Mouse (Mus musculus): Measurements from ENCODE around the gene BC024978. TPM values are rescaled to one million over a fixed set of nuclear protein-coding genes. Genes with fewer than 3 reads are reported as not detected.

Gene BC024978
- 4.0 and 4.1 TPM in 2 replicates for polyA plus RNA-seq (2016; fragmentation: Nextera tagmentation; extraction: Ambion mirVana)

- H3K4me3 ChIP-seq (replicated peaks), result peak within 1 kb of the TSS; percentile 77
- H3K9ac ChIP-seq (replicated peaks), result peak within 1 kb of the TSS; percentile 89
- ATAC-seq (ENCODE audit: insufficient number of reproducible peaks, insufficient read depth, low FRiP score, low TSS enrichment, low read depth), result peak; percentile 98
- H3K4me2 ChIP-seq, result peak within 1 kb of the TSS; percentile 85
- WGBS, result under 1% methylated on average over 63 of the region's 64 CpGs
- peaks cover 53% of the 10 kb centered on the region for H3K36me3 ChIP-seq
- H3K27ac ChIP-seq, result peak within 1 kb of the TSS; percentile 98
- H3K9me3 ChIP-seq, result no peaks in the 10 kb centered on the region
- no peaks in the 10 kb centered on the region for H3K27me3 ChIP-seq
- peaks cover 15% of the 10 kb centered on the region for H3K4me1 ChIP-seq (replicated peaks)
Measured at GRCm38 (mm10) chr7:27195681-27196611, at the start of gene BC024978, which contains the start of gene Snrpa. BC024978 (plus strand) TSS chr7:27195781. Snrpa (minus strand) TSS chr7:27196271.

- no peak within 1 kb of the TSS for H3K27ac ChIP-seq
- peaks cover 16% of the 10 kb centered on the region for H3K36me3 ChIP-seq
- no peaks in the 10 kb centered on the region for H3K9me3 ChIP-seq
- WGBS, result 71% methylated on average over 10 of the region's 10 CpGs
- H3K27me3 ChIP-seq, result no peaks in the 10 kb centered on the region
- ATAC-seq (ENCODE audit: insufficient number of reproducible peaks, insufficient read depth, low FRiP score, low TSS enrichment, low read depth), result no peak
- no peak within 1 kb of the TSS for H3K4me3 ChIP-seq (replicated peaks)
- H3K9ac ChIP-seq (replicated peaks), result no peak within 1 kb of the TSS
- 0 out of 2 replicates have a peak, but pooled peaks cover 3% of the 10 kb centered on the region for H3K4me1 ChIP-seq (replicated peaks)
- no peak within 1 kb of the TSS for H3K4me2 ChIP-seq
Measured at GRCm38 (mm10) chr7:27153205-27153764, 42.3 kb upstream of the BC024978 start, which contains the start of gene Cyp2t4. Cyp2t4 (plus strand) TSS chr7:27153714.

- ATAC-seq (ENCODE audit: insufficient number of reproducible peaks, insufficient read depth, low FRiP score, low TSS enrichment, low read depth), result no peak
- Histone ChIP-seq H3K27ac (no peak overlapping the region), H3K4me2 (no peak overlapping the region), H3K9me3 (no peaks in the 10 kb centered on the region), H3K27me3 (no peaks in the 10 kb centered on the region), H3K9ac (replicated peaks) (no peak overlapping the region), H3K4me1 (replicated peaks) (peaks cover 9% of the 10 kb centered on the region; the same call in 1 of the 2 replicates), H3K4me3 (replicated peaks) (no peak overlapping the region), H3K36me3 (peaks cover 40% of the 10 kb centered on the region)
- 81% methylated on average over 13 of the region's 13 CpGs for WGBS
Measured at GRCm38 (mm10) chr7:27156005-27156404, 39.6 kb upstream of the BC024978 start.

- H3K36me3 ChIP-seq, result peaks cover 62% of the 10 kb centered on the region
- WGBS, result 95% methylated on average over 9 of the region's 9 CpGs
- ATAC-seq (ENCODE audit: insufficient number of reproducible peaks, insufficient read depth, low FRiP score, low TSS enrichment, low read depth), result no peak
Measured at GRCm38 (mm10) chr7:27158171-27158570, 37.4 kb upstream of the BC024978 start.

GRCm38 (mm10) chr7:27159256-27159655, 36.3 kb upstream of the BC024978 start:
- 95% methylated on average over 6 of the region's 6 CpGs for WGBS
- H3K36me3 ChIP-seq, result peaks cover 72% of the 10 kb centered on the region

More at GRCm38 (mm10) chr7:27158171-27158570, 37.4 kb upstream of the BC024978 start:
- no peaks in the 10 kb centered on the region for H3K9me3 ChIP-seq
- no peaks in the 10 kb centered on the region for H3K27me3 ChIP-seq
- H3K4me3 ChIP-seq (replicated peaks), result no peak overlapping the region
- no peak overlapping the region for H3K27ac ChIP-seq
- H3K9ac ChIP-seq (replicated peaks), result no peak overlapping the region
- H3K4me2 ChIP-seq, result no peak overlapping the region
- H3K4me1 ChIP-seq (replicated peaks), result peaks cover 20% of the 10 kb centered on the region

GRCm38 (mm10) chr7:27159882-27160281, 35.7 kb upstream of the BC024978 start:
- no peak overlapping the region for H3K27ac ChIP-seq
- no peaks in the 10 kb centered on the region for H3K9me3 ChIP-seq

More at GRCm38 (mm10) chr7:27159256-27159655, 36.3 kb upstream of the BC024978 start:
- no peak overlapping the region for H3K27ac ChIP-seq
- H3K4me1 ChIP-seq (replicated peaks), result peaks cover 29% of the 10 kb centered on the region
- no peak overlapping the region for H3K4me2 ChIP-seq
- no peak overlapping the region for H3K4me3 ChIP-seq (replicated peaks)
- no peaks in the 10 kb centered on the region for H3K9me3 ChIP-seq
- no peak for ATAC-seq (ENCODE audit: insufficient number of reproducible peaks, insufficient read depth, low FRiP score, low TSS enrichment, low read depth)
- H3K27me3 ChIP-seq, result no peaks in the 10 kb centered on the region
- no peak overlapping the region for H3K9ac ChIP-seq (replicated peaks)

GRCm38 (mm10) chr7:27160921-27161320, 34.7 kb upstream of the BC024978 start:
- H3K4me3 ChIP-seq (replicated peaks), result no peak overlapping the region
- WGBS, result 84% methylated on average over 3 of the region's 3 CpGs
- ATAC-seq (ENCODE audit: insufficient number of reproducible peaks, insufficient read depth, low FRiP score, low TSS enrichment, low read depth), result no peak
- H3K36me3 ChIP-seq, result peaks cover 84% of the 10 kb centered on the region
- peaks cover 44% of the 10 kb centered on the region for H3K4me1 ChIP-seq (replicated peaks)
- H3K4me2 ChIP-seq, result no peak overlapping the region
- H3K9ac ChIP-seq (replicated peaks), result no peak overlapping the region; the same call in 1 of the 2 replicates
- no peak overlapping the region for H3K27ac ChIP-seq
- H3K27me3 ChIP-seq, result no peaks in the 10 kb centered on the region
- H3K9me3 ChIP-seq, result no peaks in the 10 kb centered on the region

More at GRCm38 (mm10) chr7:27159882-27160281, 35.7 kb upstream of the BC024978 start:
- H3K27me3 ChIP-seq, result no peaks in the 10 kb centered on the region
- H3K4me1 ChIP-seq (replicated peaks), result peaks cover 36% of the 10 kb centered on the region
- peak; percentile 80 for ATAC-seq (ENCODE audit: insufficient number of reproducible peaks, insufficient read depth, low FRiP score, low TSS enrichment, low read depth)
- no peak overlapping the region for H3K4me2 ChIP-seq
- peaks cover 79% of the 10 kb centered on the region for H3K36me3 ChIP-seq
- H3K9ac ChIP-seq (replicated peaks), result no peak overlapping the region
- H3K4me3 ChIP-seq (replicated peaks), result no peak overlapping the region
- 21% methylated on average over 8 of the region's 8 CpGs for WGBS

- ATAC-seq (ENCODE audit: insufficient number of reproducible peaks, insufficient read depth, low FRiP score, low TSS enrichment, low read depth), result no peak
- H3K36me3 ChIP-seq, result peaks cover 82% of the 10 kb centered on the region
- 91% methylated on average over 4 of the region's 4 CpGs for WGBS
Measured at GRCm38 (mm10) chr7:27161744-27162143, 33.8 kb upstream of the BC024978 start.

GRCm38 (mm10) chr7:27162780-27163449, 32.7 kb upstream of the BC024978 start:
- H3K9me3 ChIP-seq, result no peaks in the 10 kb centered on the region
- no peak overlapping the region for H3K4me3 ChIP-seq (replicated peaks)
- no peaks in the 10 kb centered on the region for H3K27me3 ChIP-seq
- H3K27ac ChIP-seq, result no peak overlapping the region
- H3K9ac ChIP-seq (replicated peaks), result peak overlapping the region; percentile 5
- peaks cover 72% of the 10 kb centered on the region for H3K36me3 ChIP-seq
- WGBS, result 84% methylated on average over 5 of the region's 5 CpGs
- no peak for ATAC-seq (ENCODE audit: insufficient number of reproducible peaks, insufficient read depth, low FRiP score, low TSS enrichment, low read depth)
- H3K4me1 ChIP-seq (replicated peaks), result peaks cover 52% of the 10 kb centered on the region
- H3K4me2 ChIP-seq, result peak overlapping the region; percentile 84

More at GRCm38 (mm10) chr7:27161744-27162143, 33.8 kb upstream of the BC024978 start:
- Histone ChIP-seq H3K9ac (replicated peaks) (no peak overlapping the region), H3K4me3 (replicated peaks) (no peak overlapping the region), H3K4me1 (replicated peaks) (peaks cover 44% of the 10 kb centered on the region), H3K27me3 (no peaks in the 10 kb centered on the region), H3K27ac (no peak overlapping the region; the same call in 1 of the 2 replicates), H3K4me2 (no peak overlapping the region), H3K9me3 (no peaks in the 10 kb centered on the region)

GRCm38 (mm10) chr7:27163450-27163805, 32.2 kb upstream of the BC024978 start:
- no peak overlapping the region for H3K27ac ChIP-seq
- H3K4me2 ChIP-seq, result peak overlapping the region; percentile 84
- no peak overlapping the region; the same call in 1 of the 2 replicates for H3K4me3 ChIP-seq (replicated peaks)
- no peak for ATAC-seq (ENCODE audit: insufficient number of reproducible peaks, insufficient read depth, low FRiP score, low TSS enrichment, low read depth)
- WGBS, result 91% methylated on average over 5 of the region's 5 CpGs
- H3K9ac ChIP-seq (replicated peaks), result peak overlapping the region; percentile 5
- H3K4me1 ChIP-seq (replicated peaks), result peaks cover 53% of the 10 kb centered on the region
- no peaks in the 10 kb centered on the region for H3K9me3 ChIP-seq
- H3K27me3 ChIP-seq, result no peaks in the 10 kb centered on the region
- peaks cover 67% of the 10 kb centered on the region for H3K36me3 ChIP-seq
